Mouse (Mus musculus): ENCODE data around the gene Mpig6b.
A peak's percentile ranks its signal among the peaks of the same experiment; 100 is the strongest.
"Not testable (repeated sequence)": the region's sequence is repeated elsewhere in the genome, so short reads cannot be mapped to it uniquely, and the experiment has no call there.

The Mpig6b gene

DNA sequence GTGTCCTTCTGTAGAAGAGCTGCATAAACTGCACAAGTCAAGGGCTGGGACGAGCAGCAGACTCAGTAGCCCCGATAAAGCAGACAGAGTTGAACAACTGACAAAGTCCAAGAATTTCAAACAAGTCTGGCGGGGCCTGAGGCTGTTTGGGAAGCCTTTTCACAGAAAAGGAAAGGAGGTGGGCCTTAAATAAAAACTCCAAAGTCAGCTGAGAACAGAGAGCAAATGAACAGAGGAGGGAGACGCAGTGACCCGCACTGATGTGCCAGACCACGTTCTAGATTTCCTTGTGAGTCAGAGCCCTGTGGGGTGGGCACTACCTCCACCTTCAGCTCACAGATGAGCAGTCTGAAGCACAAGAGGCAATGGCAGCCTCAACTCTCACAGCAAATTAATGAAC, 31.1 kb downstream of the Mpig6b start:
- no peak for DNase-seq (ENCODE audit: low read depth)

DNA sequence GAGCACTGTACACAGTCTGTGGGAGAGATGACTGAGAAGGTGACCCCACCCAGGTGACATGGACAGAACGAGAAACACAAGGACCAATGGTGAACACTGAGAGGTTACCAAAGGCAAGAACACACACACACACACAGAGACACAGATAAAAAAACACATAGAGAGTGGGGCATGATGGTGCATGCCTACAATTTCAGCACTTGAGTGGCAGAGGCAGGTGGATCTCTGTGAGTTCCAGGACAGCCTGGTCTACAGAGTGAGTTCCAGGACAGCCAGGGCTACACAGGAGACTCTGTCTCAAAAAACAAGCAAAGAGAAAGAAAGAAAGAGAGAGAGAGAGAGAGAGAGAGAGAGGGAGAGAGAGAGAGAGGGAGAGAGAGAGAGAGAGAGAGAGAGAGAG, 32.3 kb downstream of the Mpig6b start:
- DNase-seq (ENCODE audit: low read depth): not testable (repeated sequence)

DNA sequence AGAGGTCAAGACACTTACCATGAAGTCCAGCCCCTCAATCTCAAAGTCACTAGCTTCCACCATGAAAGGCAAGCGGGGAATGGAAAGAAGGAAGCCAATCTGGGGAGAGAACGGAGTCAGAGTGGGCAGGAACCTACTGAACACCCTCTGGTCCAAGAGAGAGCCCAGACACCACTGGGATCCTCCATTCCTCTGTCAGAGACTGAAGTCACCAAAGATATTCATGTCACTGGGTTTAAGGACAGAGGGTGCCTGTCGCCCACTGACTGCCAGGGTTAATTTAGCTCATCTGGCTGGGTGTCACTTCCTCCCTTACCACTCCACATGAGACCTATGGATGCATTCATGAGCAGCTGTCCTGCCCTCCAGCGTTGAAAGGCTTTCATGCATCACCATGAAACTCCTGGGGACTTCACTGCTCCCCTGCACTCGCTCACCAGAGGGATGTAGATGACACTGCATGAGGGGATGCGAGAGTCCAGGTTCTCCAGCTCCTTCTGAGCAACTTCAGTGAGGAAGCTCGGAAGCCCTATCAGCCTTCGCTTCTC, 33.6 kb downstream of the Mpig6b start:
- no peak for DNase-seq (ENCODE audit: low read depth)

DNA sequence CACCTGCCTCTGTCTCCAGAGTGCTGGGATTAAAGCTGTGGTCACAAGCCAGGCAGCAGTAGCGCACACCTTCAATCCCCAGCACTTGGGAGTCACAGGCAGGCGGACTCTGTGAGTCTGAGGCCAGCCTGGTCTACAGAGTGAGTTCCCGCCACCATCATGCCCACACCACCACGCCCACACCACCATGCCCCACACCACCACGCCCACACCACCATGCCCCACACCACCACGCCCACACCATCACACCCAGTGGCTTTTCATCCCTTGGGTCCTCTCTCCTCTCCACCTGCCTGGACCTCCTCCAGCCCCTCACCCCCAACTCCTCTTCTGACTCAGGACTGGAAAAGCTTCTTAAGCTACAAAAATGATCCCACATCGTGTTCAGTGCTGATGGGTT, 34.1 kb downstream of the Mpig6b start:
- no peak for DNase-seq (ENCODE audit: low read depth)

DNA sequence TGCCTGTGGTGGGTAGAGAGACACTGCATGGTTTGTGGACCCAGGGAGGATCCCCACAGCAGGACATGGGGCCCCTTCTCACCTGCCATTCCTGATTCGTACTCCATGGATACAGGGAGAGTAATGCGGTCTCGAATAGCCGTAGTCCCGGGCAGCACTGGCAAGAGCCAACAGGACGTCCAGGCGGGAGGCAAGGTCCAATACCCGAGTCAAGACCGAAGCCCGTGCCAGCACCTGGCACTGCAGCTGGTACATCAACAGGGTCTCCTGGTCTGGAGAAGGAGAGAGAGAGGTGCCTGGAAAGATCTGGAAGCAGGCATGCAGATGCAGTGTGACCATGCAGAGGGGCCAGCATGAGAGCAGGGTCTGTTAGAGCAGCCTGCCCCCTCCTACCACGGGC, 34.7 kb downstream of the Mpig6b start:
- DNase-seq (ENCODE audit: low read depth): no peak

DNA sequence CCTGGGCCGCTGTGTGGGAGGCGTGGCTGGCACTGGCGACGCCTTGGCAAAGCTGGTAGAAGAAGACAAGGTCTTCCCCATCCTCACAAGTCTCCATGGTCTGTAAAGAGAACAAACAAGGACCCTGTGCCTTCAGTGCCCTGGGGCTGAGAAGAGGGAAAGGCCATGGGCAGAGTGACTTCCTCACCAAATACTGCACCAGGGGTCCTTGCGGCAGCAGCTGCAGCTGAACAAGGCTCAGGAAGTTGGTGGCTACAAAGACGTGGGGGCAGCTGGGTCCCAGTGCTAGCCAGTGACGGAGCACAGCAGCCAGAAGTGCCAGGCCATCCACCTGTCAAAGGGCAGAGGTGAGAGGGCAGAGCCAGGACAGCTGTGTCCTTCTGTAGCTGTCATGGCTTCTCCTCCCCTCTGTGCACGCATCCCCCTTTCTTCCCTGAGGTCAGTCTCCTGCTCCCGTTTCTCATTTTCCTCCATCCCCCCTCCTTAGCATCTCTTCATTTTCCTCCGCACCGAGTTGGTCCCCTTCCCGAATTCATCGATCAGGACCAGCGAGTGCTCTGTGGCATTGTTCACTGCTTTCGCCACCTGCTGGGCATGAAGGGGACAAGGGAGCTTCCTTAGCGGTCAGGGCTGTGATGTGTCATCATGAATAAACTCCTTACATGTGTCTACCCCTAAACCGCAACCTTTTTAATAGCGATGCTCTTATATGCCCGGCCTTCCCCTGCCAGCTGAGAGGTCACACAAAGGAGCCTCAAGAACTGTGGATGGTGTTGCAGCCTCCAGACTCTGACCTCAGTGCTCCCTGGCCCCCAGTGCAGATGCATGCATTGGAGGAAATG, 36.1 kb downstream of the Mpig6b start:
- peak; percentile 57 for DNase-seq (ENCODE audit: low read depth)

DNA sequence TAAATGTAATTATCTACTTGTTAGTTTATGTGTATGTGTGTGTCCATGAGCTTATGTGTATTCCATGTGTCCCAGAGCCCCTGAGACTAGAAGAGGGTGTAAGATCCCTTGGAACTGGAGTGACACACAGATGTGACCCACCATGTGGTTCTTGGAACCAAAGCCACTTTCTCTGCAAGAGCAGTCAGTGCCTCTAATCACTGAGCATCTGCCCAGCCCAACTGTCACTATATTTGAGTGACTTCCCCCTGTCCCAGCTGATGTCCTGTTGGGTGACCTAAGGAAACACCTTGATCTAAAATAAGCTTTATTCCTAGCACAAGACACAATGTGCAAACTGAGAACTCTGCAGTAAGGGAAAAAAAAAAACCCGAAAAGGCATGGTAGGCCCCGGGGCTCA, 37.7 kb downstream of the Mpig6b start:
- DNase-seq (ENCODE audit: low read depth): no peak

DNA sequence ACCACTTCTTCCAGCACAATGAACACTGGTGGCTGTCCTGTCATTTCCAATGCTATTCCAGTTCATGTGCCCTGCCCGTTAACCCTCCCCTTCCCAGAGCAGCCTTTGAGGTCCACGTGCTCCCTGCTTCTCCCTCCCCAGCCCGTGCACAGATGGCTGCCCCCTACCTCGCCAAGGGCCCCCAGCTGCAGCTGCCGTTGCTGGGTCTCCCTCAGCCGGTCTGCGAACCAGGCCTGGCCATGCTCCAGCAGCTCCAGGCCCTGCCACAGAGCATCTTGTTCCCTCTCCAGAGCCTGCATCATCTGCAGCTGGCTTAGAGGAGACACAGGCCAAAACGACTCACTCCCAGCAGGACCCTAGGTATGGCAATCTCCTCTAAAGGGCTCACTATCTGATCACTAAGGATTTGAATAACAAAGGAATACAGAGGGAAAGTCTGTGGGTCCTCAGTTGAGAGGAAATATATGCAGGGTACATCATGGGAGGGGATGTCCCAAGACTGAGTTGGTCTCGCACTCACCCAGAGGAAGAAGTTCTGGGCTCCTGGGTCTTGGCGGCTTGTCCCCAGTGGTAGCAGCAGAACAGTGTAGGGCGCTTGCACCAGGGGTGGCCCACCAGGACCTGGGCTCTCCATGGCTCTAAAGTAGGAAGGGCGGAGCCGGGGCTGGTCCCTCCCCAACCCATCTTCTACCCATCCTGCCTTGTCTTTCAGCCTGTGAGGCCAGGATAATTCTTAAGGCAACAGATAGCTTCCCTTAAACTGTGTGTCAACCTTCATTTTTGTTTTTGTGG, 38.5 kb downstream of the Mpig6b start, which contains the start of gene Sapcd1:
Sapcd1 (minus strand) TSS at position 740 of the 792 bp plus-strand sequence.
- no peak for DNase-seq (ENCODE audit: low read depth)

DNA sequence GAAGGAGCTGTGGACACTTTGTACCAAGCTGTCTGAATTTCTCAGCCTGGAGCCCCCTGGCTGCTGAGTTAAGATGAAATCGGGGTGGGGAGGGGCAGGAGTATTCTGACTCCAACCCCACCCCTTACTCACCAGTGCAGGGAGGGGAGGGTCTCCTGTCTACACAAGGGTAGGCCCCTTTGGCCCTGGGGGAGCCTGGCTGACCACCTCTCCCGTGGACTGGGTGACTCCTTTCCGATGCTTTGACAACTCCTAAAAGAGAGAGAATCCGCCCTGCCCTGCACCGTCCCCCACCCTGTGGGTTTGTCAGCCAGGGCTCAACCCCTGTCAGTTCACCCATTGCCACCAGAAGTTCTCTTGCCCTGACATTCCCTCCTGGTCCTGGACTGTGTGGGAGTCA, 39.8 kb downstream of the Mpig6b start:
- DNase-seq (ENCODE audit: low read depth): no peak

DNA sequence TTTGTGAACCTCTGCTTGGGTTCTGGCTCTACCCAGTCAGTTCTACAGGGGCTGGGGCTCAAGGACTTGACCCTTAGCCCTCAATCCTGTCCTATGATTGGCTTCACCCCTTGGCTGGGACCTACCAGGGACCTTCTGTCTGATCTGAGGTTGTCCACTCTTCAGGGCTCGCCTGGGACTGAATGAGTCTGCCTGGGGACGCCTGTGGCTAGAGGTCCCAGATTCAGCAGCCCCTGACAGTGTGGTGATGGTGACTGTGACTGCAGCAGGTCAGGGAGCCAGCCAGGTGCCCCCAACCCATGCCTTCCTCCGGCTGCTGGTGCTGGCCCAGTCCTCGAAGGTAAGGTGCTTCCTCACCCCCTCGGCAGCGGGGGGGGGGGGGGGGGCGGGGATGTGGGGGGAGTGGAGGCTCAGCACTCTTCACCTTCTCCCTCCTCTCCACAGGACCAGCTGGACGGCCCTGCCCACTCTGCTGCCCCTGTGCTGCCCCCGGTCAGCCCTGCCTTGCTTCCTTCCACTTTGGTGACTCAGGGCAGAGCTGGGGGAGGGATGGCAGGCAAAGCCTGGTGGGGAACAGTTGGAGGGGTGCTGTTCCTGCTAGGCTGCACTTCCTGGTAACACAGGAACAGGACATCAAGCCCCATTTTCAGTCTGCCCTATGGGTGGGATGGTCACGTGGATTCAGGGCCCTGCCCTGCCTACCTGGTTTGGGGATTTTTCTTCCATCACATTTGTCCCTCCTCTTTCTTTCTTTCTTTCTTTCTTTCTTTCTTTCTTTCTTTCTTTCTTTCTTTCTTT, 41.1 kb downstream of the Mpig6b start:
- no peak for DNase-seq (ENCODE audit: low read depth)

DNA sequence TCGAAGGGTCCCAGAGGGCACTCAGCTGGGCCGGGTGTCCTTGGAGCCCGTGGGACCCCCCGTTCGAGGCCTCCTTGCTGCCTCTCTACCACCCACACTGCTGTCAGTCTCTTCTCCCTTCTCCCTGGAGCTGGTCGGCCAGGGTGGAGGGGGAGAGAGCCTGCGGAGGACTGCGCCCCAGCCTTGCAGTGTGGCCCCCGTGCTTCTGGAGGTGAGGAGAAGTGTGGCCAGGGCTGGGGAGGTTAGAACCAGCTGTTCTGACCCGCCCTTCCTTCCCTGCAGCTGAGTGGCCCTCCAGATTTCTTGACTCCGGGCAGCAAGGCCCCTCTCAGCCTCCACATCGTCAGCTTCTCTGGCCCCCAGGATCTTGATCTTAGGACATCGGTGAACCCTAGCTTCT, 41.7 kb downstream of the Mpig6b start:
- DNase-seq (ENCODE audit: low read depth): no peak

DNA sequence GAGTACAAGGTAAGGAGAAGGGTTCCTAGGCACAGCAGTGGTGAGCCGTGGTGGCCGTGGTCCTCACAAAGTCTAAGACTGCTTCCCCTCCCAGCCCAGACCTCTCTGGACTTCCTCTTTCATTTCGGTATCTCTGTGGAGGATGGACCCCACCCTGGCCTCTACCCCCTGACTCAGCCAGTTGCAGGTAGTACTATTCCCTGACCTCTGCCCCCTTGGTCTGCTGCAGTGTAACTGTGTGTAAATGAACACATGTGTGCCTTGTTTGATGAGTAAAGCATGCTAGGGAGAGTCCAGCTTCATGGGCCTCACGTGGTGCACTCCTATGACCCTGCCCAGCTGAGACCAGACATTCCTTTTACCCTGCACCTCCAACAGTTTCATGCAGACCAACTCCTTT, 42.2 kb downstream of the Mpig6b start:
- no peak for DNase-seq (ENCODE audit: low read depth)

DNA sequence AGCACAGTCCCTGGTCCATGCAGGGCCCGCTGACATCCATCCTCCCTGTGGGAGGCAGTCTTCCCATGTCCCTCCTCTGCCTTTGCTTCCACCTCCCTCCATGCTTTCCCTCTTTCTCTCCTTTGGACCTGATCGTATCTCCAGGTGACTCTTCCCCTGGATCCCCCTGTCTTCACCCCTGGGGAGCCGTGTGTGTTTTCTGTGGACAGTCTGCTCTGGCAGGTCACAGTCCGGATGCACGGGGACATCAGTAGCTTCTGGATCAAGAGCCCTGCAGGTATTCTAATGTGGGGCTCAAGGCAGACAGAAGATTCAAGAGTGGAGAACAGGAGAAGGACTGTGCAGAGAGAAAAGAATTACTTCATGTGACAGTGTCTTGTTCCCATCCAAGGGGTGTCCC, 42.8 kb downstream of the Mpig6b start:
- no peak for DNase-seq (ENCODE audit: low read depth)

DNA sequence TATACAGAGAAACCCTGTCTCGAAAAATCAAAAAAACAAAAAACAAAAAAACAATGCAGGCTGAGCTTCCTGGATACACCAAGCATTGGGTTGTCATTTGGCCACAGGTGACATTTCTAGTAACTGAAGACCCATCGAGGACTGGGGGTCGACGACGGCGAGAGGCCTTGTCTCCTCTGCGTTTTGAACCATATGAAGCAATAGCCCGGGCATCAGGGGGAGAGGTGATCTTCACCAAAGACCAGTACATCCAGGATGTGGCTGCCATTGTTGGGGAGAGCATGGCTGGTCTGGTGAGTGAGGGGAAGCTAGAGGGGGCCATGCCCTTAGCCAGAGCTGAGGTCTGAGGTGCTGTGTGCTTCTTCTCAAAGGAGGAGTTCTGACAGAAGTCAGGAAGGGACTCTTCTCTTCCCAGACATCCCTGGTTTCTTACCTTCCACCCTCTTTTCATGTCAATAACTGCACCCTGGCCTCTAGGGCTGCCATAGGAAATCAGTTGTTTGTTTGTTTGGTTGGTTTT, 43.4 kb downstream of the Mpig6b start:
- DNase-seq (ENCODE audit: low read depth): no peak

DNA sequence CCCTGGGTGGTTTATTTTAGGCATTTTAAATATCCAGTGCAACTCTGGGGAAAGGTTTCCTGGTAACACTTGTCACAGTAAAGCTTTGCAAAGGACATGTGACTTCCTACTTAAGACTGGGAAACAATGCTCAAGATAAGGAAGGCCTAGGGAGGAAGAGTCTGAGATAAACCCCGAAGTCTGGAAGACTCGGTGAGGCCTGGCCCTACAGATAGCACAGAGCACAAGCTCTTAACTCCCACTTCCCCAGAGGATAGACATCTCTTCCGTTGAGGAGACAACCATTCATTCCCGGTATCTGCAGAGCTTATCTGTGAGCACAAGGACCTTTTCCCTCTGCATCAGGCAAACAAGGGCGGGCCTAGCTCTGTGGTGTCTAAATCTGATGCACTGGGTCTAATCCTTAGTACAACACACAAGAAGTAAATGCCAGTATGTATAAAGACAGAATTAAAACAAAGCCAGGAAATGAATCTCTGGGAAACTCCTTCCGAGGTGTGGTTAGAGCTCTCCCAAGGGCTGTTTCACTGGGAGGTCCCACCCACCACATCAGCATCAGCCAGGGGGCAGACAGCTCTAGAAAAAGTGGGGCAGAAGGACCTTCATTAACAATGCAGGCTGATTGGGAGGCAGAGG, 44.0 kb downstream of the Mpig6b start:
- no peak for DNase-seq (ENCODE audit: low read depth)

DNA sequence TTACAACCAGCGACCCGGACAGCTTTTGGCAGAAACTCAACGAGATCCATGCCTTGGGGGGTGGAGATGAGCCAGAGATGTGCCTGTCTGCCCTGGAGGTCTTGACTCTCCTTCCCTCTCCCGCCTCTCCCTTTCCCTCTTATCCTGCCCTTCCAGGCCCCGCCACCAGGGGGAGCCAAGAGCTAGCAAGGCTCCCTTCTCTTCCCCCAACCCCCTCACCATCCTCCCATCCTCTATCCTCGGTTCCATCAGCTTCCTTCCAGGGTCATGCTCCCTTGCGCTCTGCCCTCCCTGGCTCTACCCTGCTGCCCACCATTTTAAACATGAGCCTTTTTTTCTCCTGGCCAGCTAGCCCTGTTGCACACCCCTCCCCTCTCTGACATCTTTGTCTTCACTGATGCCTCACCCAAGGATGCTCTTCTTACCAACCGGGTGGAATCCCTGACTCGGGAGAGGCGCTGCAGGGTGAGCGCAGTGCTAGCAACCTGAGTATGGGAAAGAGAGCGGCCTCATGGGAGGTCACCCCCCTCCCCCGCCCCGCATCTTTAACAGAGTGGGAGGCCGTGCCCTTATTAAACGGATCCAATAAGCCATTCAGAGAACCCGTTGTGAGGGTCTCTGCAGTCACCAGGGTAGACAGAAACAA, 44.7 kb downstream of the Mpig6b start:
- peak; percentile 90 for DNase-seq (ENCODE audit: low read depth)

DNA sequence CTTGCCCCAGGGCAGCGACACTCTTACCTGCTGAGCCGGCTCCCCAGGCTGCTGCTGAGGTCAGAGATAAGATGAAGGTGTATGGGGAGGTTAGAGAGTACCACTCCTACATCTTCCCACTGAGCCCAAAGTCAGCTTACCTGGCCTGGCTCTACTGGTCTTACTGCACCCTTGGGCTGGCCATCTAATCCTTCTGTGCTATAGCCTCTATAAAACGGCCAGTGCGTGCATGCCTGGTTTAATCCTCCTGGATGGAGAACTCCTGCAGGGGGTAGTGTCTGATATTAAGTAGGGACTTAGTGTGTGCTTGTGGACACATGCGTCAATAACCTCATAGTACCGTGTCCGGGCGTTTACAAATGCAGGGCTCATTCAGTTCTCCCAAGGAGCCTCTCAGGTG, 45.4 kb downstream of the Mpig6b start:
- no peak for DNase-seq (ENCODE audit: low read depth)

DNA sequence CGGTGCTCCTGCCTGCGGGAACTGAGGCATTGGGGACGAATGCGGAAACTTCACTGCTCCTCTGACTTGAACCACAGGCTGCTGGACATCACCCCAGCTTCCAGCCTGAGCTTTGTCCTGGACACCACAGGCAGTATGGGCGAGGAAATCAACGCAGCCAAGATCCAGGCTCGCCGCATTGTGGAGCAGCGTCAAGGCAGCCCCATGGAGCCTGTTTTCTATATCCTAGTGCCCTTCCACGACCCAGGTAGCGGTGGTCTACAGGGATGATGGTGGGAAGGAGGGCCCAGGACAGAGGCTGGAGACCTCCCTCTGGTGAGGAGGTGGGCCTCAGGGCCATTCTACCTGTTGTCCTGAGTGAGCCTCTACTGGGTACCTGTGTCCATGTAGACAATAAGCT, 46.1 kb downstream of the Mpig6b start:
- DNase-seq (ENCODE audit: low read depth): no peak

DNA sequence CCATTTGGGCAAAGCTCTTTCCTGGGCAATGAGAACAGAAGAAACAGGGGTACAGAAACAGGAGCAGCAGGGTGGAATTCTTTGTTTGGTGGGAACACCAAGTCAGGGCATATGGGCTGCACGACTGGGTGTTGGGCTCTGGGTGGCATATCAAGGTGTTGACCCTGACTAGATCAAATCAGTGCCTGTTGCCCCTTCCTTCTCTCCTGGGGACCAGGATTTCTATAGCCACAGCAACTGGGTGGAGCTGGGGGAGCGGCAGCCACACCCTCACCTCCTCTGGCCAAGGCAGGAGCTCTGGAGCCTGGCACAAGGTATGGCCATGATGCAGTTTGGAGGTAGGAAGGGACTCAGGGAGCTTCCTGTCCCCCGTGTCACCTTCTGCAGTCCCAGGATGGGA, 47.8 kb downstream of the Mpig6b start:
- no peak for DNase-seq (ENCODE audit: low read depth)

DNA sequence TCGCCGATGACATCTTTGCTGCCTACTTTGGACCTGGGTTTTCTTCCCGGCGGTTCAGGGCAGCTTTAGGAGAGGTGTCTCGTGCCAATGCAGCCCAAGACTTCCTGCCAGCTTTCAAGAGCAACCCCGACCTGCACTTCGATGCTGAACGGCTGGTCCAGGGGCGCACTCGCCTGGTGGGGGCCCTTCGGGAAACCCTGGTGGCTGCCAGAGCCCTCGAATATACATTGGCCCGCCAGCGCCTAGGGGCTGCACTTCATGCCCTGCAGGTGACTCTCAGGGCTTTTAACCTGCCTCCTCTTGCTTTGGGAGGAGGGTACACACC, 48.3 kb downstream of the Mpig6b start:
- DNase-seq (ENCODE audit: low read depth): no peak

Measured in naive thymus-derived CD4-positive, alpha-beta T cell, adult 2 months (primary cell).